Mouse (Mus musculus): Measurements from ENCODE around the gene Islr. TPM values are rescaled to one million over a fixed set of nuclear protein-coding genes. Genes with fewer than 3 reads are reported as not detected.
A peak's percentile ranks its signal among the peaks of the same experiment; 100 is the strongest.

Gene Islr
- total and polyA plus RNA-seq, 2 experiments from 2014 or later = 27.4 to 45.8 TPM

GRCm38 (mm10) chr9:58163146-58163545, 41.0 kb downstream of the Islr start:
- no peak for ATAC-seq
- no peak for TF ChIP-seq CTCF (IDR thresholded peaks at IDR 0.05; ENCODE audit: low read depth)
- 0 out of 2 replicates have a peak, but pooled peaks cover 7% of the 10 kb centered on the region for H3K9me3 ChIP-seq (ENCODE audit: low read length)
- H3K36me3 ChIP-seq (ENCODE audit: insufficient read depth) = no peaks in the 10 kb centered on the region
- DNase-seq = no peak
- no peak overlapping the region for H3K27ac ChIP-seq (ENCODE audit: low read depth, low read length)
- H3K9ac ChIP-seq = no peak overlapping the region
- no peak overlapping the region for H3K4me3 ChIP-seq (ENCODE audit: low read depth, low read length)
- no peaks in the 10 kb centered on the region for H3K4me1 ChIP-seq (ENCODE audit: insufficient read depth)
- H3K4me2 ChIP-seq (ENCODE audit: low read depth) = no peak overlapping the region
- no peaks in the 10 kb centered on the region for H3K27me3 ChIP-seq (ENCODE audit: insufficient read depth, low read length)
- WGBS = 82% methylated on average over 5 of the region's 5 CpGs

GRCm38 (mm10) chr9:58162173-58162572, 41.9 kb downstream of the Islr start:
- Histone ChIP-seq H3K9me3 (ENCODE audit: low read length) (0 out of 2 replicates have a peak, but pooled peaks cover 7% of the 10 kb centered on the region), H3K4me2 (ENCODE audit: low read depth) (no peak overlapping the region), H3K27me3 (ENCODE audit: insufficient read depth, low read length) (no peaks in the 10 kb centered on the region), H3K4me3 (ENCODE audit: low read depth, low read length) (no peak overlapping the region), H3K4me1 (ENCODE audit: insufficient read depth) (no peaks in the 10 kb centered on the region), H3K27ac (ENCODE audit: low read depth, low read length) (no peak overlapping the region), H3K9ac (no peak overlapping the region), H3K36me3 (ENCODE audit: insufficient read depth) (no peaks in the 10 kb centered on the region)
- TF ChIP-seq CTCF (IDR thresholded peaks at IDR 0.05; ENCODE audit: low read depth) = no peak
- no peak for ATAC-seq
- no peak for DNase-seq
- 100% methylated on average over 3 of the region's 3 CpGs for WGBS

GRCm38 (mm10) chr9:58160315-58160714, 43.8 kb downstream of the Islr start:
- no peak overlapping the region for H3K27ac ChIP-seq (ENCODE audit: low read depth, low read length)
- H3K27me3 ChIP-seq (ENCODE audit: insufficient read depth, low read length) = no peaks in the 10 kb centered on the region
- no peak for DNase-seq
- H3K4me3 ChIP-seq (ENCODE audit: low read depth, low read length) = no peak overlapping the region
- no peaks in the 10 kb centered on the region for H3K36me3 ChIP-seq (ENCODE audit: insufficient read depth)
- H3K9ac ChIP-seq = no peak overlapping the region
- no peaks in the 10 kb centered on the region for H3K4me1 ChIP-seq (ENCODE audit: insufficient read depth)
- H3K4me2 ChIP-seq (ENCODE audit: low read depth) = no peak overlapping the region
- ATAC-seq = no peak
- no peaks in the 10 kb centered on the region for H3K9me3 ChIP-seq (ENCODE audit: low read length)
- WGBS = 79% methylated on average over 5 of the region's 5 CpGs
- TF ChIP-seq CTCF (IDR thresholded peaks at IDR 0.05; ENCODE audit: low read depth) = no peak

GRCm38 (mm10) chr9:58159855-58160254, 44.3 kb downstream of the Islr start:
- no peak for TF ChIP-seq CTCF (IDR thresholded peaks at IDR 0.05; ENCODE audit: low read depth)
- Histone ChIP-seq H3K27ac (ENCODE audit: low read depth, low read length) (no peak overlapping the region), H3K4me2 (ENCODE audit: low read depth) (no peak overlapping the region), H3K27me3 (ENCODE audit: insufficient read depth, low read length) (no peaks in the 10 kb centered on the region), H3K36me3 (ENCODE audit: insufficient read depth) (no peaks in the 10 kb centered on the region), H3K9ac (no peak overlapping the region), H3K9me3 (ENCODE audit: low read length) (no peaks in the 10 kb centered on the region), H3K4me1 (ENCODE audit: insufficient read depth) (no peaks in the 10 kb centered on the region), H3K4me3 (ENCODE audit: low read depth, low read length) (no peak overlapping the region)
- DNase-seq (no peak), ATAC-seq (peak; percentile 69)
- WGBS = 71% methylated on average over 4 of the region's 4 CpGs

- DNase-seq (no peak), ATAC-seq (no peak; the same call in 1 of the 2 replicates)
- no peaks in the 10 kb centered on the region for H3K36me3 ChIP-seq (ENCODE audit: insufficient read depth)
- no peak for TF ChIP-seq CTCF (IDR thresholded peaks at IDR 0.05; ENCODE audit: low read depth)
- H3K4me3 ChIP-seq (ENCODE audit: low read depth, low read length) = no peak overlapping the region
- 40% methylated on average over 7 of the region's 7 CpGs for WGBS
- H3K4me1 ChIP-seq (ENCODE audit: insufficient read depth) = no peaks in the 10 kb centered on the region
- no peak overlapping the region for H3K4me2 ChIP-seq (ENCODE audit: low read depth)
- H3K27me3 ChIP-seq (ENCODE audit: insufficient read depth, low read length) = no peaks in the 10 kb centered on the region
- no peaks in the 10 kb centered on the region for H3K9me3 ChIP-seq (ENCODE audit: low read length)
- H3K9ac ChIP-seq = no peak overlapping the region
- no peak overlapping the region for H3K27ac ChIP-seq (ENCODE audit: low read depth, low read length)
Observed at GRCm38 (mm10) chr9:58158541-58159311, 45.4 kb downstream of the Islr start.

GRCm38 (mm10) chr9:58157838-58158237, 46.3 kb downstream of the Islr start:
- DNase-seq = no peak
- H3K4me2 ChIP-seq (ENCODE audit: low read depth) = no peak overlapping the region
- ATAC-seq = no peak

GRCm38 (mm10) chr9:58156819-58157560, 47.1 kb downstream of the Islr start:
- no peaks in the 10 kb centered on the region for H3K4me1 ChIP-seq (ENCODE audit: insufficient read depth)
- H3K27me3 ChIP-seq (ENCODE audit: insufficient read depth, low read length) = no peaks in the 10 kb centered on the region
- no peak for TF ChIP-seq CTCF (IDR thresholded peaks at IDR 0.05; ENCODE audit: low read depth)
- no peaks in the 10 kb centered on the region for H3K36me3 ChIP-seq (ENCODE audit: insufficient read depth)
- H3K4me2 ChIP-seq (ENCODE audit: low read depth) = no peak overlapping the region
- 91% methylated on average over 22 of the region's 22 CpGs for WGBS
- no peak overlapping the region for H3K27ac ChIP-seq (ENCODE audit: low read depth, low read length)
- H3K9me3 ChIP-seq (ENCODE audit: low read length) = no peaks in the 10 kb centered on the region
- no peak for DNase-seq
- H3K9ac ChIP-seq = no peak overlapping the region
- H3K4me3 ChIP-seq (ENCODE audit: low read depth, low read length) = no peak overlapping the region
- no peak for ATAC-seq

More at GRCm38 (mm10) chr9:58157838-58158237, 46.3 kb downstream of the Islr start:
- Histone ChIP-seq H3K36me3 (ENCODE audit: insufficient read depth) (no peaks in the 10 kb centered on the region), H3K9ac (no peak overlapping the region), H3K9me3 (ENCODE audit: low read length) (no peaks in the 10 kb centered on the region), H3K4me1 (ENCODE audit: insufficient read depth) (no peaks in the 10 kb centered on the region), H3K27me3 (ENCODE audit: insufficient read depth, low read length) (no peaks in the 10 kb centered on the region), H3K27ac (ENCODE audit: low read depth, low read length) (0 out of 2 replicates have a peak overlapping the region, but pooled peaks have one; percentile 21), H3K4me3 (ENCODE audit: low read depth, low read length) (no peak overlapping the region)
- no peak for TF ChIP-seq CTCF (IDR thresholded peaks at IDR 0.05; ENCODE audit: low read depth)
- 84% methylated on average over 13 of the region's 13 CpGs for WGBS

All from forebrain, postnatal 0 days (tissue).